Mouse (Mus musculus): ENCODE measurements around the gene Kcnh1.

DNA sequence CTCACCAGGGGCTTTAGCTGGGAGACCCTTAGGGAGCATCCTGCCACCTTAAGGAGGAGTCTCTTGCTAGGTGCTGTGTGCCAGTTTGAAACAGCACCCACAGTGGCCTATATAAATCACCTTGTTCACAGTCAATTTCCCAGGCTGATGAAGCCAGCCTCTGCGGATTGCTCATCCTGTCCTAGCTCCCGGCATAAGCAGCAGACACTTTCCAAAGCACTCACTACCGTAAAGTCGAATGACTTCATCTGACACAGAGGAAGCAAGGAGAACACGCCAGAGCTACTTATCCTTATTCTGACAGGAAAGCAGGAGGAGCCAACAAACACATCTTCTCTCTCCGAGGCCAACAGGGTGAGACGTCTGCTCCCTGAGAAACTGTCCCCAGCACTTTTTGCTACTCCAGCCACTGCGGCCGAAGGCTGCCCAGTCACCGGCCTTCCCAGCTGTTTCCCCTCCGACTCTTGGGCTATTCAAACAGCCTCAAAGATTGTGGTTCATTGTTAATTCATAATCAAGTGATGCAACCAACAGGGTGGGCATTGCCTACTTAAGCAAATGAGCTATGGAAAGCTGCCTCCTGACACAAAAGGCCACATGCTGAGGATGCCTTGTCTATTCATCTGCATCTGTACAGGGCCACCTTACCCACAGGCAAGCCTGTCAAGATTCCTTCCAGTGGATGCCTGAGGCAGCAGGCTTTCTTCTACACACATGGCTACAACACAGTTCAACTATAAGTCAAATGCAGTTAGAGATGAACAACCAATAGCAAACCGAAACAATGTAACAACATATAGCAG, 332.0 kb downstream of the Kcnh1 start:
- TF ChIP-seq CTCF (conservative IDR thresholded peaks at IDR 0.05 in 1 of 2, IDR thresholded peaks at IDR 0.05 in 1 of 2; ENCODE audit: low read depth in 2 of 2, low read length in 2 of 2) (no peak), IRF4 (IDR thresholded peaks at IDR 0.05; ENCODE audit: low read depth, low read length) (no peak), ZC3H11A (IDR thresholded peaks at IDR 0.05; ENCODE audit: low read depth, low read length) (no peak), NELFE (IDR thresholded peaks at IDR 0.05; ENCODE audit: low read depth, low read length) (no peak), POLR2A (IDR thresholded peaks at IDR 0.05; ENCODE audit: low read depth, low read length) (no peak), USF1 (IDR thresholded peaks at IDR 0.05; ENCODE audit: low read depth, low read length) (no peak), ZNF384 (IDR thresholded peaks at IDR 0.05; ENCODE audit: low read depth, low read length) (no peak), HCFC1 (IDR thresholded peaks at IDR 0.05; ENCODE audit: low read depth, low read length) (no peak), MEF2A (IDR thresholded peaks at IDR 0.05; ENCODE audit: borderline replicate concordance, low read depth, low read length) (no peak), RCOR1 (conservative IDR thresholded peaks at IDR 0.05; ENCODE audit: low read depth, low read length) (no peak), ZMIZ1 (IDR thresholded peaks at IDR 0.05; ENCODE audit: low read depth, low read length) (no peak), GABPA (IDR thresholded peaks at IDR 0.05; ENCODE audit: insufficient replicate concordance, low read depth, low read length) (no peak), POLR2AphosphoS2 (IDR thresholded peaks at IDR 0.05; ENCODE audit: low read depth, low read length) (no peak), NRF1 (IDR thresholded peaks at IDR 0.05; ENCODE audit: low read depth, low read length) (no peak)

All from CH12.LX (cell line).